Mouse (Mus musculus) lung, embryonic 16.5 days (tissue): ENCODE measurements at regions not wholly inside any gene's neighbourhood (a gene's known extent, or its start where the extent isn't known, plus 50 kb on each side); places are given as distances from the start of the nearest gene placed in this dataset.

Experiments used
- ATAC-seq: fragments of 200-750 bp; cut with Nextera tagmentation; 2 replicates; pipeline ENCODE4 v1.8.0; 2017; ENCODE audit warnings: low read depth, mild to moderate bottlenecking, moderate library complexity
- H3K27ac ChIP-seq: fragments of 300-500 bp; sonication (generic); 2 replicates; pipeline ENCODE4 v1.5.1; 2014; ENCODE audit warnings: mild to moderate bottlenecking, control low read depth, low read length
- H3K27me3 ChIP-seq: fragments of 300-500 bp; sonication (generic); 2 replicates; pipeline ENCODE4 v1.6.1; 2014; ENCODE audit warnings: low read depth, low read length, mixed read lengths; ENCODE audit not compliant: control insufficient read depth, insufficient read depth
- H3K36me3 ChIP-seq: fragments of 300-500 bp; sonication (generic); 2 replicates; pipeline ENCODE4 v1.6.1; 2014; ENCODE audit warnings: low read length; ENCODE audit not compliant: control insufficient read depth, insufficient read depth
- H3K4me1 ChIP-seq: fragments of 300-500 bp; sonication (generic); replicated peaks from 2 replicates; pipeline ENCODE4 v1.6.1; 2014; ENCODE audit warnings: low read length, mixed read lengths; ENCODE audit not compliant: control insufficient read depth, insufficient read depth
- H3K4me2 ChIP-seq: fragments of 300-500 bp; sonication (generic); 2 replicates; pipeline ENCODE4 v1.6.1; 2014; ENCODE audit warnings: low read depth, low read length, control low read depth
- H3K4me3 ChIP-seq: fragments of 300-500 bp; sonication (generic); 2 replicates; pipeline ENCODE4 v1.5.1; 2014; ENCODE audit warnings: mild to moderate bottlenecking, low read length, control low read depth
- H3K9ac ChIP-seq: fragments of 300-500 bp; sonication (generic); 2 replicates; pipeline ENCODE4 v1.6.1; 2014; ENCODE audit warnings: low read length, control low read depth
- H3K9me3 ChIP-seq: fragments of 300-500 bp; sonication (generic); 2 replicates; pipeline ENCODE4 v1.6.1; 2016; ENCODE audit warnings: low read length; ENCODE audit not compliant: control insufficient read depth
- WGBS: fragments of 180-500 bp; shearing (Covaris S2); extraction: QIAGEN DNeasy Blood & Tissue Kit; methylation state at CpG from one replicate; pipeline ENCODE4 v1.1.7; 2014; 5-methylcytosine and 5-hydroxymethylcytosine counted together

GRCm38 (mm10) chr3:34434901-34435300, 215.3 kb upstream of the Sox2 start:
- no peaks in the 10 kb centered on the region for H3K9me3 ChIP-seq
- ATAC-seq = no peak
- no peaks in the 10 kb centered on the region for H3K4me1 ChIP-seq
- WGBS = 51% methylated on average over 9 of the region's 9 CpGs
- H3K4me2 ChIP-seq = no peak overlapping the region
- H3K27me3 ChIP-seq = no peaks in the 10 kb centered on the region
- H3K9ac ChIP-seq = no peak overlapping the region
- no peaks in the 10 kb centered on the region for H3K36me3 ChIP-seq
- H3K4me3 ChIP-seq = no peak overlapping the region
- H3K27ac ChIP-seq = no peak overlapping the region

- H3K4me1 ChIP-seq = no peaks in the 10 kb centered on the region
- WGBS = 80% methylated on average over 8 of the region's 8 CpGs
- no peaks in the 10 kb centered on the region for H3K9me3 ChIP-seq
- no peak overlapping the region for H3K4me2 ChIP-seq
- no peak overlapping the region for H3K4me3 ChIP-seq
- H3K9ac ChIP-seq = no peak overlapping the region
- no peak for ATAC-seq
- no peaks in the 10 kb centered on the region for H3K27me3 ChIP-seq
- no peak overlapping the region for H3K27ac ChIP-seq
- no peaks in the 10 kb centered on the region for H3K36me3 ChIP-seq
These were observed 222.2 kb upstream of the Sox2 start for GRCm38 (mm10) chr3:34427967-34428366.

GRCm38 (mm10) chr3:34427495-34427894, 222.7 kb upstream of the Sox2 start:
- WGBS = 78% methylated on average over 4 of the region's 4 CpGs
- H3K4me3 ChIP-seq = no peak overlapping the region
- no peak overlapping the region for H3K9ac ChIP-seq
- H3K27me3 ChIP-seq = no peaks in the 10 kb centered on the region
- H3K36me3 ChIP-seq = no peaks in the 10 kb centered on the region
- no peaks in the 10 kb centered on the region for H3K9me3 ChIP-seq
- no peak overlapping the region for H3K27ac ChIP-seq
- no peaks in the 10 kb centered on the region for H3K4me1 ChIP-seq
- H3K4me2 ChIP-seq = no peak overlapping the region
- no peak for ATAC-seq

- H3K9me3 ChIP-seq = no peaks in the 10 kb centered on the region
- WGBS = 67% methylated on average over 10 of the region's 10 CpGs
- no peaks in the 10 kb centered on the region for H3K27me3 ChIP-seq
- H3K27ac ChIP-seq = no peak overlapping the region
- ATAC-seq = no peak
- H3K4me3 ChIP-seq = no peak overlapping the region
- no peaks in the 10 kb centered on the region for H3K4me1 ChIP-seq
- H3K4me2 ChIP-seq = no peak overlapping the region
- no peak overlapping the region for H3K9ac ChIP-seq
- H3K36me3 ChIP-seq = no peaks in the 10 kb centered on the region
These were observed 223.2 kb upstream of the Sox2 start for GRCm38 (mm10) chr3:34426955-34427354.

GRCm38 (mm10) chr3:34411915-34412306, 238.3 kb upstream of the Sox2 start:
- Histone ChIP-seq H3K9me3 (no peaks in the 10 kb centered on the region), H3K9ac (no peak overlapping the region), H3K27me3 (no peaks in the 10 kb centered on the region), H3K4me3 (no peak overlapping the region), H3K4me2 (no peak overlapping the region), H3K4me1 (no peaks in the 10 kb centered on the region), H3K27ac (no peak overlapping the region), H3K36me3 (no peaks in the 10 kb centered on the region)
- no peak for ATAC-seq
- WGBS = 74% methylated on average over 3 of the region's 3 CpGs

- H3K27ac ChIP-seq = no peak overlapping the region
- WGBS = 60% methylated on average over 10 of the region's 10 CpGs
- H3K36me3 ChIP-seq = no peaks in the 10 kb centered on the region
- H3K4me2 ChIP-seq = no peak overlapping the region
- H3K27me3 ChIP-seq = no peaks in the 10 kb centered on the region
- no peak overlapping the region for H3K4me3 ChIP-seq
- no peak for ATAC-seq
- H3K4me1 ChIP-seq = no peaks in the 10 kb centered on the region
- H3K9me3 ChIP-seq = no peaks in the 10 kb centered on the region
- H3K9ac ChIP-seq = no peak overlapping the region
These were observed 238.9 kb upstream of the Sox2 start for GRCm38 (mm10) chr3:34411142-34411914.

- Histone ChIP-seq H3K27me3 (no peaks in the 10 kb centered on the region), H3K9me3 (no peaks in the 10 kb centered on the region), H3K4me1 (no peaks in the 10 kb centered on the region), H3K4me3 (no peak overlapping the region), H3K36me3 (no peaks in the 10 kb centered on the region), H3K4me2 (no peak overlapping the region), H3K27ac (no peak overlapping the region), H3K9ac (no peak overlapping the region)
- no peak for ATAC-seq
- 54% methylated on average over 2 of the region's 2 CpGs for WGBS
These were observed 246.6 kb upstream of the Sox2 start for GRCm38 (mm10) chr3:34403586-34403985.

GRCm38 (mm10) chr3:34391275-34391674, 258.9 kb upstream of the Sox2 start:
- no peaks in the 10 kb centered on the region for H3K36me3 ChIP-seq
- H3K27ac ChIP-seq = no peak overlapping the region
- H3K4me2 ChIP-seq = no peak overlapping the region
- no peaks in the 10 kb centered on the region for H3K9me3 ChIP-seq
- H3K4me3 ChIP-seq = no peak overlapping the region
- no peak for ATAC-seq
- H3K27me3 ChIP-seq = no peaks in the 10 kb centered on the region
- 84% methylated on average over 2 of the region's 2 CpGs for WGBS
- no peaks in the 10 kb centered on the region for H3K4me1 ChIP-seq
- no peak overlapping the region for H3K9ac ChIP-seq

- Histone ChIP-seq H3K4me3 (no peak overlapping the region), H3K27me3 (no peaks in the 10 kb centered on the region), H3K36me3 (no peaks in the 10 kb centered on the region), H3K27ac (no peak overlapping the region), H3K4me2 (no peak overlapping the region), H3K9me3 (no peaks in the 10 kb centered on the region), H3K9ac (no peak overlapping the region), H3K4me1 (no peaks in the 10 kb centered on the region)
- no peak for ATAC-seq
- 83% methylated on average over 12 of the region's 12 CpGs for WGBS
These were observed 265.2 kb upstream of the Sox2 start for GRCm38 (mm10) chr3:34384965-34385505.
